Mouse (Mus musculus): ENCODE measurements at regions not wholly inside any gene's neighbourhood (a gene's known extent, or its start where the extent isn't known, plus 50 kb on each side); places are given as distances from the start of the nearest gene placed in this dataset.

GRCm38 (mm10) chr10:66802691-66803090, 293.2 kb upstream of the Jmjd1c start:
- H3K9me3 ChIP-seq (ENCODE audit: control insufficient read depth, low read length), result no peaks in the 10 kb centered on the region
- no peaks in the 10 kb centered on the region for H3K4me1 ChIP-seq (replicated peaks; ENCODE audit: control insufficient read depth in 2 of 2, insufficient read depth in 2 of 2, low read length in 1 of 2)
- TF ChIP-seq CTCF (IDR thresholded peaks at IDR 0.05; ENCODE audit: low read depth) (no peak), EP300 (IDR thresholded peaks at IDR 0.05; ENCODE audit: low read depth) (no peak)
- DNase-seq (ENCODE audit: low read depth in 3 of 3, low spot score in 3 of 3) (no peak), ATAC-seq (ENCODE audit: insufficient read depth) (no peak)
- H3K9ac ChIP-seq (replicated peaks), result no peak overlapping the region
- H3K27ac ChIP-seq, result no peak overlapping the region
- H3K4me2 ChIP-seq (ENCODE audit: low read depth), result no peak overlapping the region
- WGBS (ENCODE audit: insufficient replicate concordance), result 44% methylated on average over 1 of the region's 1 CpGs
- H3K27me3 ChIP-seq (ENCODE audit: control insufficient read depth, insufficient read depth, low read length), result no peaks in the 10 kb centered on the region
- H3K4me3 ChIP-seq (ENCODE audit: insufficient read depth in 1 of 2, low read depth in 2 of 2, low read length in 2 of 2), result no peak overlapping the region
- no peaks in the 10 kb centered on the region for H3K36me3 ChIP-seq (replicated peaks; ENCODE audit: control insufficient read depth, insufficient read depth, low read depth)

DNA sequence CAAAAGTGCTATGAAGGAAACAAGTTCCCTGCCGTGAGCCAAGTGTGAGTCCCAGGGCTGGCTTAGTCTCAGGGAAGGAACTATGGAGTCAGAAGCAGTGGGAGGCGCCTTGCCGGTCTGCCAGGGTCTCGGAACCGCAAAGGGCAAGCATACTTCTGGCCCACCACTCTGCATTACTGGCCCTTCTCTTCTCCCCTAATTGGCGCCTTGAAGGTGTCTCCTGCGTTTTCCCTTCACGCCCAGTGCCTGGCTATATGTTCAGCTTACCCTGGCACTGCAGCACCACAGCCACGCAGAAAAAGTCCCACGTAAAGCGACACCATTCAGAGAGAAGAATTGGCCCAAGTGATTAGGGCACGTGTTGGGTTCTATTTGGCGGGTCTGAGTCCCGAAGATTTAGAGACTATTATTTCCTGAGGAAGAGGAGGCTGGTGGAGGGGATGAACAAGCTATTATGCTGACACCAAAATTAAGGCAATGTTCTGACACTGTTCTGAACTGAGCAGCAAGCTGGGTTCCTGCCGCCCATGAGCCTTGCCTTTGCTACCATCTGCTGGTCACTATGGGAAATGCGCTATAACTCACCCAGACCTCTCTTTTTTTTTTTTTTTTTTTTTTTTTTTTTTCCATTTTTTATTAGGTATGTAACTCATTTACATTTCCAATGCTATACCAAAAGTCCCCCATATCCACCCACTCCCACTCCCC, 288.5 kb upstream of the Jmjd1c start:
- Histone ChIP-seq H3K9me3 (ENCODE audit: control insufficient read depth, low read length) (no peaks in the 10 kb centered on the region), H3K4me3 (ENCODE audit: insufficient read depth in 1 of 2, low read depth in 2 of 2, low read length in 2 of 2) (no peak overlapping the region), H3K27ac (no peak overlapping the region), H3K9ac (replicated peaks) (no peak overlapping the region), H3K4me1 (replicated peaks; ENCODE audit: control insufficient read depth in 2 of 2, insufficient read depth in 2 of 2, low read length in 1 of 2) (no peaks in the 10 kb centered on the region), H3K27me3 (ENCODE audit: control insufficient read depth, insufficient read depth, low read length) (no peaks in the 10 kb centered on the region), H3K4me2 (ENCODE audit: low read depth) (no peak overlapping the region), H3K36me3 (replicated peaks; ENCODE audit: control insufficient read depth, insufficient read depth, low read depth) (no peaks in the 10 kb centered on the region)
- WGBS (ENCODE audit: insufficient replicate concordance), result 39% methylated on average over 16 of the region's 16 CpGs
- ATAC-seq (ENCODE audit: insufficient read depth), result no peak
- TF ChIP-seq CTCF (IDR thresholded peaks at IDR 0.05; ENCODE audit: low read depth), result peak; percentile 66
- TF ChIP-seq EP300 (IDR thresholded peaks at IDR 0.05; ENCODE audit: low read depth), result no peak
- DNase-seq (ENCODE audit: low read depth in 3 of 3, low spot score in 3 of 3), result no peak

- Histone ChIP-seq H3K9ac (replicated peaks) (no peak overlapping the region), H3K4me1 (replicated peaks; ENCODE audit: control insufficient read depth in 2 of 2, insufficient read depth in 2 of 2, low read length in 1 of 2) (peaks cover 0 to 2% of the 10 kb centered on the region in 2 experiments; a peak in 2 of 4 replicates), H3K27me3 (ENCODE audit: control insufficient read depth, insufficient read depth, low read length) (no peaks in the 10 kb centered on the region), H3K36me3 (replicated peaks; ENCODE audit: control insufficient read depth, insufficient read depth, low read depth) (no peaks in the 10 kb centered on the region), H3K4me2 (ENCODE audit: low read depth) (no peak overlapping the region), H3K9me3 (ENCODE audit: control insufficient read depth, low read length) (no peaks in the 10 kb centered on the region), H3K4me3 (ENCODE audit: insufficient read depth in 1 of 2, low read depth in 2 of 2, low read length in 2 of 2) (no peak overlapping the region), H3K27ac (no peak overlapping the region)
- WGBS (ENCODE audit: insufficient replicate concordance), result 59% methylated on average over 11 of the region's 11 CpGs
- ATAC-seq (ENCODE audit: insufficient read depth) (no peak), DNase-seq (ENCODE audit: low read depth in 3 of 3, low spot score in 3 of 3) (no peak)
- TF ChIP-seq EP300 (IDR thresholded peaks at IDR 0.05; ENCODE audit: low read depth), result no peak
- no peak for TF ChIP-seq CTCF (IDR thresholded peaks at IDR 0.05; ENCODE audit: low read depth)
These were observed 283.2 kb upstream of the Jmjd1c start for GRCm38 (mm10) chr10:66812515-66813260.

DNA sequence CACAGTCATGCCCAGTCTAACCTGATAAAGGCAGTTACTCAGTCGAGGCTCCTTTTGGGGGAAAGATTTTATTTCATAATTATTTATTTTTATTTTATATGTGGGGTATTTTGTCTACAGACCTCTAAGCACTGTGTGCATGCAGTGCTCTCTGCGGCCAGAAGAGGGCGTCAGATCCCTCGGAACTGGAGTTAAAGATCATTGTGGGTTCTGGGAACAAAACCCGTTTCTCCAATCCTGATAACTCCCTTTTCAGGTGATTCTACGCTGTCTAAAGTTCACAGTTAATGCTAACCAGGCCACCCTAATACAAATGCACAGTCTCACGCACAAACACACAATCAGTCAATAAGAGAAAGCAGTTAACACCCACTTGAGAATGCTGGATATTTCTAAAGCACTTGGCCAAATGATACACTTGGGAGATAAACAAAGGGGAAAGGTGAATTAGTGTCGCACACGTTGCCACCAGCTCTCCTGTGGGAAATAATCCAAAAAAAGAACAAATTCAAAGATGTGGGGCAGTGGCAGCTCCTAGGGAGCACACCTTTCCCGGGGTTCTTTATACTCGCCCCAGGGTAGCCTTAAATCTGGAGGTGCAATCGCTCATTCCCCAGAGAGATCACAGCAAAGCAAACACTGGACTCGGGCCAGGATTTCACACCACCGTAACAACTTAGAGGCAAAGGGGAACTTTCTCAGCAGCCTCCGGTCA, 281.9 kb upstream of the Jmjd1c start:
- no peak for ATAC-seq (ENCODE audit: insufficient read depth)
- Histone ChIP-seq H3K9ac (replicated peaks) (no peak overlapping the region), H3K9me3 (ENCODE audit: control insufficient read depth, low read length) (no peaks in the 10 kb centered on the region), H3K4me2 (ENCODE audit: low read depth) (0 out of 2 replicates have a peak overlapping the region, but pooled peaks have one; percentile 6), H3K4me3 (ENCODE audit: insufficient read depth in 1 of 2, low read depth in 2 of 2, low read length in 2 of 2) (no peak overlapping the region), H3K27me3 (ENCODE audit: control insufficient read depth, insufficient read depth, low read length) (no peaks in the 10 kb centered on the region), H3K4me1 (replicated peaks; ENCODE audit: control insufficient read depth in 2 of 2, insufficient read depth in 2 of 2, low read length in 1 of 2) (peaks cover 0 to 2% of the 10 kb centered on the region in 2 experiments; a peak in 2 of 4 replicates), H3K36me3 (replicated peaks; ENCODE audit: control insufficient read depth, insufficient read depth, low read depth) (no peaks in the 10 kb centered on the region), H3K27ac (no peak overlapping the region)
- TF ChIP-seq EP300 (IDR thresholded peaks at IDR 0.05; ENCODE audit: low read depth) (no peak), CTCF (IDR thresholded peaks at IDR 0.05; ENCODE audit: low read depth) (peak; percentile 41)
- 10% methylated on average over 15 of the region's 15 CpGs for WGBS (ENCODE audit: insufficient replicate concordance)
- DNase-seq (ENCODE audit: low read depth in 3 of 3, low spot score in 3 of 3), result no peak

All from liver, embryonic 14.5 days (tissue).